Mouse (Mus musculus) bone marrow macrophage, adult 2 months (primary cell): ENCODE measurements at regions not wholly inside any gene's neighbourhood (a gene's known extent, or its start where the extent isn't known, plus 50 kb on each side); places are given as distances from the start of the nearest gene placed in this dataset.

Experiments used
- H3K27ac ChIP-seq: 2 replicates; pipeline ENCODE4 v1.5.1; 2012; ENCODE audit warnings: low read depth, low read length; ENCODE audit not compliant: insufficient read depth
- H3K4me1 ChIP-seq: 2 replicates; pipeline ENCODE4 v1.6.1; 2012; ENCODE audit warnings: low read length; ENCODE audit not compliant: control insufficient read depth, insufficient read depth
- H3K4me3 ChIP-seq: 2 replicates; pipeline ENCODE4 v1.5.1; 2012; ENCODE audit warnings: mild to moderate bottlenecking, low read length, moderate library complexity; ENCODE audit not compliant: insufficient read depth
- CTCF ChIP-seq: IDR thresholded peaks from 2 replicates; pipeline ENCODE4 v1.5.1; 2012; ENCODE audit warnings: low read depth, mild to moderate bottlenecking, low read length, moderate library complexity
- POLR2A ChIP-seq: IDR thresholded peaks from 2 replicates; pipeline ENCODE4 v1.6.1; 2012; ENCODE audit warnings: mild to moderate bottlenecking, low read depth, low read length, borderline replicate concordance

GRCm38 (mm10) chr1:76427439-76427838, 881.4 kb downstream of the Slc4a3 start:
- no peak overlapping the region for H3K27ac ChIP-seq
- no peaks in the 10 kb centered on the region for H3K4me1 ChIP-seq
- TF ChIP-seq CTCF (no peak), POLR2A (no peak)
- no peak overlapping the region for H3K4me3 ChIP-seq

DNA sequence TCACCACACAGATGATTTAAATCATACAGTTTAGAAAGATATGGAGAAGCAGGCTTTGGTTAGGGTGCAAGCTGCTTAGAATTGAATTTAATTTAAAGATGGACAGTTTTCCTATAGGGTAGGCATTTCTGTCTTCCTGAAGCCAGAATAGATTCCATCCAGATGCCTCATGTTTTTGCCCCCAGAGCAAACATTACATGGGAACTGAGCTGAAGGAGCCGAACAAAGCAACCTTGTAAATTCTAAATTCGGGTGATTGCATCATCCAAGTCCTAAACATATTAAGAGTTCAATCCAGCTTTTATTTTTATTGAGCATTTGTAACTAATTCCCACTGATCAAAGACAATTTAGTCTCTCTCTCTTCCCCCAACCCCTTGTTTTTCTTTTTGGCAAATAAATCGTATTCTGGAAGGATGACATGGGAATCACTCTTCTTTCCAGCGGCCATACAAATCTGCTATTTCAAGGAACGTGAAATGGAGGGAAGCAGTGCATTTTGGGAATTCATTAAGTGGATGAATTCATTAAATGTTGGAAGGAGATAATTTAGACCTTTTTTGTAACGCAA, 884.1 kb downstream of the Slc4a3 start:
- Histone ChIP-seq H3K27ac (no peak overlapping the region), H3K4me3 (no peak overlapping the region), H3K4me1 (no peaks in the 10 kb centered on the region)
- no peak for TF ChIP-seq POLR2A
- no peak for TF ChIP-seq CTCF

DNA sequence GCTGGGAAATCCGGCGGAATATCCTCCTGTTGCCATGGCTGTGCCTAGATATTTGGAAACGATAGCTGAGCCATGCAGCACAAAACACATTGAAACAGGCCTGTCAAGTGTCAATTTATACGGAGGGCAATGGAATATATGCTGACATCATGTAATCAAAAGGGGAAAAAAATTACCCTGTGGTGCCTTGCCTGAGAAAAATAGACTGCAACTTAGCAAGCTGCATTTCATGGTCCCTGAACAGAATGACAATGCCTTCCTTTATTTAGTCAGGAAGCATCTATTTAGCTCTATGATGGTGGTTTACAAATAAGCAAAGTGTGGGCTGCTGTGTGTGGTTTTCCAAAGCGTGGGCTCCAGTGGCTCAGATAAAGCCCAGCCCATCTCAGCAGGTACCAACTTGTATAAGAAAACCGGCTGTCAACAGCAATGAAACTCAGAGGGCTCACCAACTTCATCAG, 887.4 kb downstream of the Slc4a3 start:
- no peak overlapping the region for H3K4me3 ChIP-seq
- no peak overlapping the region for H3K27ac ChIP-seq
- no peak for TF ChIP-seq POLR2A
- no peak for TF ChIP-seq CTCF
- no peaks in the 10 kb centered on the region for H3K4me1 ChIP-seq

DNA sequence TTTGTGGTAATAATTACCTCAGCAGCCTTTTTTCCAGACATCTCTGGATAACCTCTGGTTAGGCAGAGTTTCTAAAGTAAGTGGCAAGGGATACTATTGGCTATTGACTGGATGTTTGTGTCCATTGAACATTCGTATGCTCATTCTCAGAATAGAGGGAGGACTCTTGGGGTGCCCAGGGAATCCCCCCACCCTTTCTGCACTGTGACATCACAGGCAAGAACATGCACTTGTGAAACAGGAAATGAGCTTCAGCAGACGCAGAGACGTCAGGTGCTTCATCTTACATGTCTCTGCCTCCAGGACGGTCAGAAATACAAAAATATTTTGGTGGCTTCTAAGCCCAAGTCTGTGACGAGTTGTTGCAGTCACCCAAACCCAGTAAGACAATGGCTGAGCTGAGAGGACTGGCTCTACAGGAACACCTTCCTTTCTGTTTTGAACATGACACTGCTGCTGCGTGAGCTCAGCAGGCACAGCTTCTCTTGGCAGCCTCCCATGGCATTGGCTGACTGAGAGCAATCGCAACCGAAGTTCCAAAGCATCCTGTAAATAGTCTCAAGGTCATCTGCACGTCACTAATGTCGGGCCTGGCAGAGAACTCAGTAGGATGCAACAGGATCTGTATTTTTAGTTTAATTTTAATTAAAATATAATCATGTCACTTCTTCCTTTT, 904.6 kb downstream of the Slc4a3 start:
- no peak overlapping the region for H3K27ac ChIP-seq
- H3K4me3 ChIP-seq = no peak overlapping the region
- no peaks in the 10 kb centered on the region for H3K4me1 ChIP-seq
- TF ChIP-seq CTCF = no peak
- no peak for TF ChIP-seq POLR2A

DNA sequence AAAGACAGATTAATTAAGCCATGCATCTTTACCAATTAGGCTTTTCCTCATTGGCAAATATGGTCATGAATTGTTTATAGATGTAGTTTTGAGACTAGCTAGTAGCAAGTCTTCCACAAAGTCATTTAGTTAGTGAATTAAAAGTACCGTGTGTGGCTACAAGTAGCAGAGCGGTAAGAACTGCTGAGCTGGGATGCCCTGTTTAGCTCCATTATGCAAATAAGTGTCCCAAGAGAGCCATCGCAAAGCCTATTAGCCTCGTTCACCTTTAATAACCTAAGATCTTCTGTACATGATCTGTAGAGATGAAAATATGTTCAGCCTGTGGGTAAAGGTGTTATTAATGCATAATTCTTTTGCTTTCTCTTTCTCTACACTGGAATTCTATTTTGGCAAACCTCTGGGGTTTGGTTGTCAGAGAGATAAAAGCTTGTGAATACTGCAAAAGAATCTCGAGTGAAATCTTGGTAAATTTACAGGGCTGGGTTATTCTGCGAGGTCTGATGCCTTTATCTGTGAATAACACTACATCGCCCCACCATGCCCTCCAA, 907.2 kb downstream of the Slc4a3 start:
- Histone ChIP-seq H3K27ac (no peak overlapping the region), H3K4me3 (no peak overlapping the region), H3K4me1 (no peaks in the 10 kb centered on the region)
- TF ChIP-seq CTCF (no peak), POLR2A (no peak)

DNA sequence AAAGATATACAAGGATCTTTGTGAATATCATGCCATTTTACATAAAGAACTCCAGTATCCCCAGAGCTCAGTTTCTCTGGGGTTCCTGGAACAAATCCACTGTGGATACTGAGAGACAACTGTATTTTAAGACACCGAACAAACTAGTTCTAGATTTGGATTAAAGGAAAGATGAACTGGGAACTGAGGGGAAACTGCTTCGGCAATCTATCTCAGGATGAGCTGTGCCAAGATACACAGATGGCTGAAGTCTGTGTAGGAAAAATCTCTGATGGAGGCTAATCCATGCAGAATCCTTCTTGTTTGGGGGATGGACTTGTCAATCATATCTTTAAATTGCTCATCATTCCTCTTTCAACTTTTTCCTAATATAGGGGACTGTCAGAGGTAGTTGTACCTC, 920.5 kb downstream of the Slc4a3 start:
- Histone ChIP-seq H3K4me3 (no peak overlapping the region), H3K27ac (no peak overlapping the region), H3K4me1 (no peaks in the 10 kb centered on the region)
- TF ChIP-seq CTCF = no peak
- TF ChIP-seq POLR2A = no peak

DNA sequence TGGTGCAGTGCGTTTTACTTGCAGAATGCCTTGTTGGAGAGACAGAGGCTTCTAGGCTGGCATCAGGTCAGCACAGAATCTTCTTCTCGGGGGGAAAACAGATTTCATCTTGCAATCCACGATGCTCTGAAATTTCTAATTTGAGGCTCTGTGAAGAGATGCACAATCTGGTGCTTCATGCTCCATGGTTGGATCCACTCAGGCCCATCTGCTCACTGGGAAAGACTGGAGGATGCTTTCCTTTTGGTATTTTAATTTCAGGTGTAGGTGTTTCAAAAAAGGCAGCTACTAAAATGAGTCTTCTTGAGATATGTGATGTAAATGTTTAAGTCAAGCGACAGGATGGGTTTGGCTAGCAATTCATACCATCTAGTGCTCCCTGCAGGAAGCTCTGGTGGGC, 938.1 kb downstream of the Slc4a3 start:
- no peak overlapping the region for H3K4me3 ChIP-seq
- no peak for TF ChIP-seq POLR2A
- TF ChIP-seq CTCF = no peak
- H3K27ac ChIP-seq = no peak overlapping the region
- no peaks in the 10 kb centered on the region for H3K4me1 ChIP-seq

DNA sequence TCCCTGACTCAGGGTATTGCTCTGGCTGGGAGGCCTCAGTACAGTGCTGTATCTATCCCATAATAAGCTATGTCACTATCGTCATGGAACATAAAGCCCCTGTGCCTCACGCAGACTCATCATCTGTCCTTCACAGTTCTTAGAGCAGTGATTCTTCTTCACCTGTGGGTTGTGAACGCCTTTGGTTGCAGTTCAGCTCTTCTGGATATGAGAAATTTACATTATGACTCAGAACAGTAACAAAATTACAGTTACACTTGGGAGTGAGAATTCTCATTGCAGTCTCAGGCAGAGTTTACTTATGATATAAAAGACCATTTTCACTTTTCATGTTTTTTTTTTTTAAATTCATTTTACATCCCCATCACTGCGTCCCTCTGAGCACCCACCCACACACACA, 941.4 kb downstream of the Slc4a3 start:
- Histone ChIP-seq H3K4me1 (no peaks in the 10 kb centered on the region), H3K27ac (no peak overlapping the region), H3K4me3 (no peak overlapping the region)
- no peak for TF ChIP-seq CTCF
- TF ChIP-seq POLR2A = no peak

DNA sequence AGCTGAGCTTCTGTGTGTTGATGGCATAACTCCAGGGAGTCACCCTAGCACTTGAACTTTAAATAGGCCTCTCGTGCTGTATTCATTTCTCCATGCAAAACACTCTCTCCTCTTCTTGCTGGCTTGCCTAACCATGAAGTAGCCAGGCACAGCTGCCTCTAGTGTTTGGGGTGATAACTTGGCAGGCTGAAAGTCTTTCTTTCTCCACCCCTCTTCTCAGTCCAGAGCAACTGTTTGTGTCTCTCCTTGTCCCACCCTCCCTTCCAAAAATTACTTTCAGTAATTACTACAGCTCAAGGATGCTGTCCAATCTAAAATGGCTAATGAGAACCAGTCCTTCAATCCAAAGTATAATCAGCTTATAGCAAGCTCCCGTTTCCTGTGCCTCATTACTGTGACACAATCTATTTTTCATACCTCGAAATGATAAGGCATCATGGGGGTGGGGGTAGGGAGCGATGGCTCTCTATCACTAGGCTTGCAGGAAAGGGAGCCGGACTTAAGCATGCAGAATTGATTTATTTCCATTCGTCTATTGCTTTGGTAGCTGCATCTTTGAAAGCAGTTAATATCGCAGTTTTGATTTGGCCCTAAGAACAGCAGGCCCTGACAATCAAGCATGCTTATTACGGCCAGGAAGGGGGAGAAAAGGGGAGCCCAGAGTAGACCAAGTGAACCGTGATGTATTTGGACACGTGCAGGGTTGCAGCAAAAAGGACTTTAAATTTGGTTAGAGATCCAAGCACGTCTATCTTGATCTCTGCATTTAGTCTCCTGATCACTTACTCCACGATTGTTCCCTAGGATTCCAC, 943.8 kb downstream of the Slc4a3 start:
- TF ChIP-seq POLR2A (no peak), CTCF (no peak)
- H3K4me3 ChIP-seq = no peak overlapping the region

GRCm38 (mm10) chr1:76490719-76491118, 944.7 kb downstream of the Slc4a3 start:
- Histone ChIP-seq H3K4me3 (no peak overlapping the region), H3K4me1 (no peaks in the 10 kb centered on the region), H3K27ac (no peak overlapping the region)
- TF ChIP-seq CTCF = no peak
- no peak for TF ChIP-seq POLR2A

More for the DNA sequence above, 943.8 kb downstream of the Slc4a3 start:
- H3K4me1 ChIP-seq = no peaks in the 10 kb centered on the region
- no peak overlapping the region for H3K27ac ChIP-seq
